Mouse (Mus musculus) spleen, adult 2 months (tissue): ENCODE data around the gene Dnpep.

Experiments
- CTCF ChIP-seq: fragments of 200-500 bp; IDR thresholded peaks from 2 replicates; pipeline ENCODE4 v1.5.1; 2011; ENCODE audit warnings: mild to moderate bottlenecking, inconsistent platforms; ENCODE audit not compliant: insufficient read depth, insufficient read length, insufficient replicate concordance; ENCODE audit errors: extremely low read depth
- POLR2A ChIP-seq: fragments of 200-500 bp; IDR thresholded peaks from 2 replicates; pipeline ENCODE4 v1.6.1; 2011; ENCODE audit warnings: low read depth, low read length, inconsistent platforms

GRCm38 (mm10) chr1:75316861-75317240 lies 939 bp downstream of the Dnpep start:
- TF ChIP-seq CTCF (no peak), POLR2A (no peak)
